Mouse (Mus musculus) lung, postnatal 25 days (tissue): Measurements from ENCODE around the gene Irak2.
"Not testable (repeated sequence)": the region's sequence is repeated elsewhere in the genome, so short reads cannot be mapped to it uniquely, and the experiment has no call there.

ENCODE experiments used
- DNase-seq: peaks from one replicate; pipeline ENCODE4 v3.0.0; 2022; ENCODE audit warnings: low spot score

The Irak2 gene

DNA sequence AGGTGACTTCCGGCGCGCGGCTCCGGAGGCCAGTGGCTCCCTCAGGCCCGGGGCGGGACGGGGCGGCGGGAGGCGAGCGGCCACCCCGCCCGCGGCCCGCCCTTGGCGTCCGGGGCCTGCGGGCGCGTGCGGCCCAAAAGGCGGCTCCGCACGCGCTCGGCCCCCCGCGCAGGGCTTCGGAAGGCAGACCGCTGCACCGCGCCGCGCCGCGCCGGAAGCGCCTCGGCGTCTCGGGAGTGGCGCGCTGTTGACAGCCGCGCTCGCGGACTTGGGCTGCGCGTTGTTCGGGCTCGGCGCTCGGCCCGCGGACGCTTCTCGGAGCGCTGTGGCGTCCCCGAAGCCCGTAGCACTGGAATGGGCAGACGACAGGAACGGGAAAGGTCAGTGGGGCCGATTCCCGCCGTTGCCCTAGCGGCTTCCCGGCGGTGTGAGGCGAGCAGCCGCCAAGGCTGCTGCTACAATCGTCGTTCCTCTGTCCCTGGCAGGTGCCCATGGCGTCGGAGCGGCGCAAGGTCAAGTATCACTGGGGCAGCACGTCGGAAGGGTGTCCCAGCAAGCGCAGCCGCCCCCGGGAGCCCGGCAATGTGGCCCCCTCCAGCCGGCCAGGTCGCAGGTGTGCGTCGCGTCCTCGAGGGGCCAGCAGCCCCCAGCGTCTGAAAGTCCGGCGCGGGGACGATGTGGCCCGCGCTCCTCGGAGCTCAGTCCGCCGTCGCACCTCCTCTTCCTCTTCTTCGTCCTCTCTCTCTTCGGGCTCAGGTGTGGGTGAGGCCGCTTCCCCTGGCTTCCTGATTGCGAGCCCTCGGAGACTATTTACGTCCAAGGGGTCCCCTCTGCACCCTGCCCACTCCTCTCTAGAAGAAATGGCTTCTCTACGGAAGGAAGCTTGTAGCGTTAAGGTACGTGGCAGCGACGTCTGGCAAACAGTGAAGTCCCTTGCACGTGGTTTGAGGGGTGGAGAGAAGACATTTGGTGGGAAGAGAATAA, 59.2 kb downstream of the Irak2 start:
- DNase-seq: no peak

DNA sequence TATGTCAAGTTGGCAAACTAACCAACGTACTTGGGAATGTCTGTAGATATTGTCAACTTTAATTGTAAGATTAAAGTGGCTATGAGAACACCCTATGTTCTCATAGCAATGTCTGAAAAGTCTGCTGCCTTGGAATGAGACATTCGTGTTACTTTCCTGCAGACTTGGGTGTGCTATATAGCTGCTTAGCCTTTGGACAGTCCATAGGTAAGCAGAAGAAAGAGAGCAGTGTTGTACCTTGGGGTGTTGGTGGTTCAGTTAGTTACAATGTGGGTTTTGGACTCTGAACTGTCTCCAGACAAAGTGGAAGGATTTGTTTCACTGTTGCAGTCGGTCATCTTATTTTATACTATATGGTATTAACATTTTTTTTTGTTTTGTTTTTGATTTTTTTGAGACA, 74.5 kb downstream of the Irak2 start:
- no peak for DNase-seq

DNA sequence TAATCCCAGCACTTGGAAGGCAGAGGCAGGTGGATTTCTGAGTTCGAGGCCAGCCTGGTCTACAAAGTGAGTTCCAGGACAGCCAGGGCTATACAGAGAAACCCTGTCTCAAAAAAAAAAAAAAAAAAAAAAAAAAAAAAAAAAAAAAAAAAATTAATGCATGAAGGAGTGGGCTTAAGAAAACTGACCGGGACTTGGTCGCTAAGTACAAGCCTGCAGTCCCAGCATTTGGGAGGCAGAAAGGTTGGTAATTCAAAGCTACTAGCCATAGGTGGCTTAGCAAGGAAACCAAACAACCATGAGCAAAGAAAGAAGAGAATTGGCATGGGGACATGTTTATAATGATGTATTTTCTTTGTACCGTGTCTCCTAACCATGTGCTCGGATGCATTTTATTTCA, 75.1 kb downstream of the Irak2 start:
- not testable (repeated sequence) for DNase-seq

DNA sequence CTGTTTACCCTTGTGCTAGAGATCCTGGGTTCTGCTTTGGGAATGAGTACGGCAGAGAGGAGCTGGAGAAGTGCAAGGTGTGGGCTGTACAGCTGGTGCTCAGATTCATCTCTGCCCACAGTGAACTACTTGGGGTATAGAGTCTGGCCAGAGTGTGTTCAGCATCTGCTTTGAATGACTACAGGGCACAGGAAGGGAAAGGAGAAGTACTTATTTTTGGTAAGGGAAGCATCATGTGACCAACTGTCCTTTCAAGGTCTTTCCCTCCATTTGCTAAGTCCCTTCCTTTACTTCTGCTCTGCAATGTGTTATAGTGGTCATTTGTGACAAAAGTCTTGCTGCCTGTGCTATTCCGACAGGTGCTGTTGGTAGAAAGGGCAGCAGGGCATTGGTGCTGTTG, 76.0 kb downstream of the Irak2 start:
- DNase-seq: no peak

- DNase-seq: no peak
Observed at GRCm38 (mm10) chr6:113714797-113715196, 76.5 kb downstream of the Irak2 start.

- peak; percentile 40 for DNase-seq
Observed at GRCm38 (mm10) chr6:113717541-113717940, 79.3 kb downstream of the Irak2 start.

GRCm38 (mm10) chr6:113719878-113720277, 81.6 kb downstream of the Irak2 start, which contains the start of gene Ghrl:
Gene Ghrl (minus strand): TSS chr6:113719880.
- no peak for DNase-seq

DNA sequence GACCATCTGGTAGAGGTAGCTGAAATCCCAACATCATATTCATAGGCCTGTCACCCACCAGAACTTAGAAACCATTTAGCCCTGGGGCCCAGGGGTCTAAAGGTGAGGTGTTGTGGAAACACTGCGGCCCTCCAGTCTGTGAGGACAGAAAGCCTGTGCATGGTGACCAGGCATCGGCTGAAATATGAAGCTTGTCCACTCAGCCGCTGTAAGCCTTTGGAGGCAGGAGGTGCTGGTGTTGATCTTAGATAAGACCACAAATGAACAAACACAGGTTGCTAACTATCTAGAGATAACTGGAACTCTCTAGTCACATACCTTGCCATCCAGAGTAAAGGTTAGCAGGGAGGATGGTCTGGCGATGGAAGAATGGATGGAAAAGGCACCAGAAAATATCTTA, 82.8 kb downstream of the Irak2 start:
- DNase-seq: peak; percentile 15

DNA sequence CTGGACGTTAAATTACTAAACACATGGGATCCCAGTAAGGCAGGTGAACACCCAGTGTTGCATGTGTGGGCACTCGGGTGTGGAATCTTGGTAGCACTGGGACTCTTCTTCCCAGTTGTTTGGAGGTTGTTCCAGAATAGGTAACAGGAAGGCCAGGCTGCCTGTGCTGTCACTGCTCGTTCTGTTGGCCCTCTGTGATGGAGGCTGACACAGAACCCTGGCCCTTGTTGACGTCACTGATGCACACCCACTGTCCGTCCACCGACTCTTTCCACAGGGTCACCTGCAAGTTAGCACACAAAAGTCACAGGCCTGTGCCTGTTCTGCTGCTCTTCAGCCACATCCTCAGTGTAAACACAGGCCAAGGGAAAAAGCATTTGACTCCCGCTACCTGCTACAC, 89.9 kb downstream of the Irak2 start:
- DNase-seq: no peak

DNA sequence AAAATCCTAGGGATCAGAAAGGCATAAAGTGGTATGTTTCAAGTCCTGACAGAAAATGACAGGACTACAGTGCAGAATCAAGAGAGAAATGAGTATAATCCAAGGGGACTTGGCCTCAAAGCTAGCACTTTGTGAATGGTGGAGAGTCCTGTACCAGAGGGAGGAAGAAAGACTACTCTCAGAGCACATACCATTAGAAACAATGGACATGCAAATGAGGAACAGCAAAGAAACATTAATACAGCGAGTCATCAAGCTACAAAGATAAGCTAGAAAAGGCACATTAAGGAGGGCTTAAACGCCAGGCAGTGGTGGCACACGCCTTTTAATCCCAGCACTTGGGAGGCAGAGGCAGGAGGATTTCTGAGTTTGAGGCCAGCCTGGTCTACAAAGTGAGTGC, 93.0 kb downstream of the Irak2 start:
- DNase-seq: no peak

GRCm38 (mm10) chr6:113737318-113738046, 99.2 kb downstream of the Irak2 start:
- no peak for DNase-seq

DNA sequence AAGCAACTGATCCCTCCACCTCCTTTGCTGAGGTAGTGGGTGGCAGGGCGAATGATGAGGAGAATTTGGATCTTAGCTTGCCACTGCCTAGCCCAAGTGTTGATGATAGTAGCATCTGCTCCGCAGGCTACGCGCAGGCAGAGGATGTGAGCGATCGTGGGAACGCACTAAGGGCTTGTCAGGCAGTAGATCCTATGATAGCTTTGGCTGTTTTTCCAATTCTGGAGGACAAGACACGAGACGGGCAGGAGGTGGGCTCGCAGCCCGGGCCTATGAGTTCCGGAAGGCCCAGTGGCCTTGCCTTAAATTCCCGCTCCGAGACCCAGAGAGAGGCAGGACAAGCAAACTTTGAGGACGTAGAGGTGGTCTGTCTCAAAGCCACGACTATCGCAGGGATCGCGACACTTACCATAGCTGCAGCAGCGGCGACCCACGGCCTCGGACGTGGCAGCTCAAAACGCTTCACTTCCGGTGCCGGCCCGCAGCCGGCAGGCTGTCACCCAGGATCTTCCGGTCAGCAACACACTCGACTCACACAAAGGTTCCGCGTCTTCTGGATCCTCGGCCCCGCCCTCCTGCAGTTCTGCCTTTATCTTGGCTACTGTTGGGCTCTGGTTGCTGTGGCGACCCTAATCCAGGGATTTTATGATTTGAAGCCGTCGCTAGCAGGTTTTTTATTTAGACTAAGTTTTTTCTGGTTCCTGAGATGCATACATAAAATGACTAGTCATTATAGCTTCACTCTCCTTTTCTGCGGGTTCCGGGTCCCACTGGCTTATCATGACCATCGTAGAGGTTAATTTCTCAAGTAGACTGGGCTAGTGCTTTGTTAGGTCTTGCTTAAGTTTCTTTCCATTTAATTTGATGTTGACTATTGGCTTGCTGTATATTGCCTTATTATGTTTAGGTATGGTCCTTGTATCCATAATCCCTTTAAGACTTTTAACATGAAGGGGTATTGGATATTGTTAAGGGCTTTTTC, 102.3 kb downstream of the Irak2 start, which contains the start of gene Sec13:
Gene Sec13, minus strand, starts transcription at position 508 of the 982 bp plus-strand sequence.
- DNase-seq: peak; percentile 84

GRCm38 (mm10) chr6:113741425-113741824, 103.2 kb downstream of the Irak2 start:
- no peak for DNase-seq

GRCm38 (mm10) chr6:113742321-113742720, 104.1 kb downstream of the Irak2 start:
- DNase-seq: no peak

- no peak for DNase-seq
Observed at GRCm38 (mm10) chr6:113743111-113743510, 104.8 kb downstream of the Irak2 start.
